Mouse (Mus musculus) heart, embryonic 11.5 days (tissue): ENCODE data around the gene Atf6b. TPM values are rescaled to one million over a fixed set of nuclear protein-coding genes. Genes with fewer than 3 reads are reported as not detected.

Source experiments
- ATAC-seq: fragments of 200-750 bp; cut with Nextera tagmentation; replicated peaks from 2 replicates; pipeline ENCODE4 v1.8.0; 2017; ENCODE audit warnings: moderate library complexity; ENCODE audit not compliant: insufficient number of reproducible peaks, low FRiP score, low TSS enrichment
- H3K27ac ChIP-seq: fragments of 300-500 bp; sonication (generic); 2 replicates; pipeline ENCODE4 v1.5.1; 2014; ENCODE audit warnings: mild to moderate bottlenecking, low read depth, low read length
- H3K27me3 ChIP-seq: fragments of 300-500 bp; sonication (generic); 2 replicates; pipeline ENCODE4 v1.6.1; 2014; ENCODE audit warnings: mild to moderate bottlenecking, low read length, mixed read lengths; ENCODE audit not compliant: control insufficient read depth, insufficient read depth
- H3K36me3 ChIP-seq: fragments of 300-500 bp; sonication (generic); 2 replicates; pipeline ENCODE4 v1.6.1; 2014; ENCODE audit warnings: mild to moderate bottlenecking, low read length, moderate library complexity, mixed read lengths; ENCODE audit not compliant: control insufficient read depth, insufficient read depth
- H3K4me1 ChIP-seq: fragments of 300-500 bp; sonication (generic); 2 replicates; pipeline ENCODE4 v1.6.1; 2014; ENCODE audit warnings: low read length; ENCODE audit not compliant: control insufficient read depth, insufficient read depth
- H3K4me2 ChIP-seq: fragments of 300-500 bp; sonication (generic); 2 replicates; pipeline ENCODE4 v1.6.1; 2014; ENCODE audit warnings: mild to moderate bottlenecking, moderate library complexity
- H3K4me3 ChIP-seq: fragments of 300-500 bp; sonication (generic); 2 replicates; pipeline ENCODE4 v1.5.1; 2014; ENCODE audit warnings: low read depth, low read length
- H3K9ac ChIP-seq: fragments of 300-500 bp; sonication (generic); 2 replicates; pipeline ENCODE4 v1.6.1; 2014; ENCODE audit warnings: mild to moderate bottlenecking, low read depth, low read length, moderate library complexity
- H3K9me3 ChIP-seq: fragments of 300-500 bp; sonication (generic); replicated peaks from 2 replicates; pipeline ENCODE4 v1.6.1; 2016; ENCODE audit warnings: low read length; ENCODE audit not compliant: control insufficient read depth
- WGBS: fragments of 180-500 bp; shearing (Covaris S2); extraction: QIAGEN DNeasy Blood & Tissue Kit; methylation state at CpG from one replicate; pipeline ENCODE4 v1.1.7; 2014; ENCODE audit not compliant: insufficient replicate concordance; 5-methylcytosine and 5-hydroxymethylcytosine counted together
- polyA plus RNA-seq: library from polyadenylated mRNA; unstranded; fragments of >200 nt; fragmentation: Nextera tagmentation; extraction: Ambion mirVana; gene quantifications from 2 replicates; pipeline ENCODE4 v1.2.1, GENCODE M21; 2014

Gene Atf6b
- polyA plus RNA-seq, 1 experiment from 2014 or later, result 41.0 TPM

DNA sequence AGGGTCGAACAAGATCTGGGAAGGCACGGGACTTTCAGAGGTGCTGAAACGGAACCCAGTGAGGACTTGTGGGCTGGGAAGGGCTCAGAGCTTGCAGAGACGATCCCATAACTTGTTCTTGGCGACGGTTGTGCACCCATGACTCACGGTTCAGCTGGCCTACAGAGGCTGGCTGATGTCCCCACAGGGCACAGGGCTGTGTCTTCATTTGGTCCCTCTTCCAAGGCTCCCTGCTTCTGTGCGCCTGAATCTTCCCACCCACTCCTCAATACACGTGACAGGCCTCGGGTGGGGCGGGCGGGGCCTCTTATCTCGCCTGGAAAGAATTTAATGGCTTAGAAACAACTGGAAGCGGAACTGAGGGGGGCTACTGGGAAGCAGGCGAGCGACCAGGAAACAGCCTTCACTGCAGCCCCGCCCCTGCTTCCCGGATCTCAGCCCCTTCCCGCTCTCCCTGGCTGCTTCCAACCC lies 14.2 kb downstream of the Atf6b start:
- Histone ChIP-seq H3K36me3 (no peaks in the 10 kb centered on the region), H3K4me3 (no peak overlapping the region), H3K9me3 (no peaks in the 10 kb centered on the region), H3K4me2 (peak overlapping the region; percentile 42), H3K4me1 (peaks cover 9% of the 10 kb centered on the region), H3K9ac (no peak overlapping the region), H3K27ac (no peak overlapping the region), H3K27me3 (peaks cover 35% of the 10 kb centered on the region)
- ATAC-seq, result no peak
- WGBS, result 6% methylated on average over 19 of the region's 19 CpGs

DNA sequence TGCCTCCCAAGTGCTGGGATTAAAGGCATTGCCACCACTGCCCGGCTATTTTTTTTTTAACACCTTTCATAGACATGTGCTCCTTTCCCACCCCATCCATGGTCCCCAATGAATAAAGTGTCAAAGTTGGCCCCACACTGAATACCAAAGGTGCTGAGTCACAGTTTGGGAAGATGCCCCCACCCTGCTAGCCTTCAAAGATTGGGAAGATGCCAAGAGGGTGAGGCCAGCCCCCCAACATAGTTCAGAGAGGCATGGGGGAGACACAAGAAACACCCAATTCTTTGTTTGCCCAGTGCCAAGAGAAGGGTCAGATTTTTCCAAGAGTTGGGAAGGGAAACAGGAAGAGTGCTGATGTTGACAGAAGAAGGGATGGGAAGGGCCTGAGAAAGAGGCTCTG lies 15.5 kb downstream of the Atf6b start:
- peaks cover 35% of the 10 kb centered on the region for H3K27me3 ChIP-seq
- peaks cover 9% of the 10 kb centered on the region for H3K4me1 ChIP-seq
- H3K4me3 ChIP-seq, result no peak overlapping the region
- 78% methylated on average over 1 of the region's 1 CpGs for WGBS
- H3K9me3 ChIP-seq, result no peaks in the 10 kb centered on the region
- no peak overlapping the region for H3K9ac ChIP-seq
- no peak for ATAC-seq
- H3K27ac ChIP-seq, result no peak overlapping the region
- no peak overlapping the region for H3K4me2 ChIP-seq
- no peaks in the 10 kb centered on the region for H3K36me3 ChIP-seq

DNA sequence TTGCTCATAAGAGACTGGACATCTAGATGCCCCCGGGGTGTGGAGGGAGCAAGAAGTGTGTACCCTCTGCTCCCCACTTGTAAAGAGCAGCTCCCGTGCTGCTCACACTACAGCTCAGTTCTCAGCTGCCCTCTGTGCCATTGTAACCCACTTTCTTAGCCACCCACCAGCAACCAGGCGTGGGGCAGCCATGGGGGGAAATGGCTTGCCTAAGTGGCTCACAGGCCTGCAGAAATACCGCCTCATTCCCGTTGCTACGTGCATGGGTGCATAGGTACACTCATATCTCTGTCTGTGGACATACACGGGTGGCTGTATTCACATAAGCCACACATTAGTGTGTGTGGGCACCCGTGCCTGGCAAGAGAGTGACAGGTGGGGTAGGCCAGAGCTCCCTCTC lies 16.0 kb downstream of the Atf6b start:
- Histone ChIP-seq H3K27me3 (peaks cover 39% of the 10 kb centered on the region), H3K27ac (no peak overlapping the region), H3K4me2 (no peak overlapping the region), H3K4me3 (no peak overlapping the region), H3K9me3 (no peaks in the 10 kb centered on the region), H3K4me1 (peaks cover 9% of the 10 kb centered on the region), H3K9ac (no peak overlapping the region), H3K36me3 (no peaks in the 10 kb centered on the region)
- ATAC-seq, result no peak
- WGBS, result 73% methylated on average over 8 of the region's 8 CpGs

DNA sequence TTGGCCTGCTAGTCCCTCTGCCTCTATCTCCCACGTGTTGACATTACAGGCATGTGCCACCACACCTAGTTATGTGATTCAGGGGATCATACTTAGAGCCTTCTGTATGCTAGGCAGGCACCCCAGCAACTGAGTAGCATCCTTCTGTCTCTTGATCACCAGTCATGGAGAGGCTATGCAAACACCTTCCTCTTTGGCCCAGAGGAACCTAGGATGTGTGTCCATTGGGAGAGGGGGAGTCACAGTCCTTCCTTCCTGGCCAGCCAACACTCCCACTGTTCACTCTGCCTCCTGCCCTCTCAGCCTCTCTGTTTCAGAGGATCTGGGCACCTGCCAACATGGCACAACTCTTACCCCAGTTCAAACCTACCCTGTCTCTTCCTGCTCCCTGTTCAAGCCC lies 16.6 kb downstream of the Atf6b start:
- Histone ChIP-seq H3K36me3 (no peaks in the 10 kb centered on the region), H3K9me3 (no peaks in the 10 kb centered on the region), H3K4me2 (no peak overlapping the region), H3K4me1 (peaks cover 9% of the 10 kb centered on the region), H3K27ac (no peak overlapping the region), H3K27me3 (peaks cover 34% of the 10 kb centered on the region), H3K4me3 (no peak overlapping the region), H3K9ac (no peak overlapping the region)
- WGBS, result 60% methylated on average over 1 of the region's 1 CpGs
- no peak for ATAC-seq

DNA sequence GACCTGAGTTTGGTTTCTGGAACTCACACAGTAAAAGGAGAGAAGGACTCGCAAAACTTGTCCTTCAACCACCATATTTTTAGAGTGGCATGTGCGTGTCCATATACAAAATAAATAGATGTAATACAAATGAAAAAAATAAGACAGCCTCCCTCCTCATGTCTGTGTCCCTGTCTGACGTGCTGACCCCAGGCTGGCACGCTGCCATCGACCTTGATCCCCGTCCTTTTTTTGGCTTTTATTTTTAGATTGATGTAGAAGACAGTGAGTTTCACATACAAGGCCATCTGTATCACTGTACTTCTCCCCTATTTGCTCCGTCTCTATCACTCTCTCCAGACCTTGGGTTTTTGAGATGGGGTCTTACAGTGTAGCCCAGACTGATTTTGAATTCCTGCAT lies 17.5 kb downstream of the Atf6b start:
- Histone ChIP-seq H3K27me3 (peaks cover 26% of the 10 kb centered on the region), H3K4me2 (no peak overlapping the region), H3K9ac (no peak overlapping the region), H3K36me3 (no peaks in the 10 kb centered on the region), H3K4me1 (peaks cover 6% of the 10 kb centered on the region), H3K27ac (no peak overlapping the region), H3K4me3 (no peak overlapping the region), H3K9me3 (no peaks in the 10 kb centered on the region)
- no peak for ATAC-seq
- 66% methylated on average over 7 of the region's 7 CpGs for WGBS

DNA sequence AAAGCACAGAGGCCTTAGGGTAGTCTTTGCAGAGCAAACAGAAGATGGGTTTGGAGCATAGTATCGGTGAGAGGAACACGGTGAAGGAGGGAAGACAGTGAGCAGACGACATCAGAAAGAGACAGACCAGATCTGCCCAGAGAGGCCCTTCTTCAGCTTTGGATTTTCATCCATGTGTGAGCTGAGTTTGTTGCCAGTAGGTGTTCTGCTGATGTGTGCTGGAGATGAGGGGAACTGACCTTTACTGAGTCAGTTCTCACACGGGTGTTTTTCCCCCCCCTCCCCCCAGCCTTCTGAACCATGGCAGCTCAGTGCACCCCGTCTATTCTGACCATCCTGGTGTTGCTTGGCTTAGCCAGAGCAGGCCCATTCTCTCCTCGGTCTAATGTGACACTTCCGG lies 23.3 kb downstream of the Atf6b start, which contains the start of gene Tnxb:
Tnxb (plus strand) TSS at position 301 of the 400 bp plus-strand sequence.
- 0 out of 2 replicates have a peak within 1 kb of the TSS, but pooled peaks have one; percentile 46 for H3K9ac ChIP-seq

DNA sequence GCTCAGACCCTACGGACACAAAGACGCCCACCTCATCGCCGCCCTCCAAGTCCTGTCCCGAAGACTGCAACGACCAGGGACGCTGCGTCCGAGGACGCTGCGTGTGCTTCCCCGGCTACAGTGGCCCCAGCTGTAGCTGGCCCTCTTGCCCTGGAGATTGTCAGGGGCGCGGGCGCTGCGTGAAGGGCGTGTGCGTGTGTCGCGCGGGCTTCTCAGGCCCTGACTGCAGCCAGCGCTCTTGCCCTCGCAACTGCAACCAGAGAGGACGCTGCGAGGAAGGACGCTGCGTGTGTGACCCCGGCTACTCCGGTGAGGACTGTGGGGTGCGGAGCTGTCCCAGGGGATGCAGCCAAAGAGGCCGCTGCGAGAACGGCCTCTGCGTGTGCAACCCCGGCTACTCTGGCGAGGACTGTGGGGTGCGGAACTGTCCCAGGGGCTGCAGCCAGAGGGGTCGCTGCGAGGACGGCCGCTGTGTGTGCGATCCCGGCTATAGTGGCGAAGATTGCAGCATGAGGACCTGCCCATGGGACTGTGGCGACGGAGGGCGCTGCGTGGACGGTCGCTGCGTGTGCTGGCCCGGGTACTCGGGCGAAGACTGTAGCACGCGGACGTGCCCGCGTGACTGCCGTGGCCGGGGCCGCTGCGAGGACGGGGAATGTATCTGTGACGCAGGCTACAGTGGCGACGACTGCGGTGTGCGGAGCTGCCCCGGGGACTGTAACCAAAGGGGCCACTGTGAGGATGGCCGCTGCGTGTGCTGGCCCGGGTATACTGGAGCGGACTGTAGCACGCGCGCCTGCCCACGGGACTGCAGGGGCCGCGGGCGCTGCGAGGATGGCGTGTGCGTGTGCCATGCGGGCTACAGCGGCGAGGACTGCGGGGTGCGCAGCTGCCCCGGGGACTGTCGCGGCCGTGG lies 24.5 kb downstream of the Atf6b start:
- H3K4me3 ChIP-seq, result peak overlapping the region; percentile 41
- H3K9me3 ChIP-seq, result no peaks in the 10 kb centered on the region
- 9% methylated on average over 93 of the region's 93 CpGs for WGBS
- H3K9ac ChIP-seq, result 0 out of 2 replicates have a peak overlapping the region, but pooled peaks have one; percentile 46
- H3K27ac ChIP-seq, result no peak overlapping the region
- H3K27me3 ChIP-seq, result peaks cover 58% of the 10 kb centered on the region
- no peaks in the 10 kb centered on the region for H3K36me3 ChIP-seq
- H3K4me2 ChIP-seq, result peak overlapping the region; percentile 74
- peaks cover 20% of the 10 kb centered on the region for H3K4me1 ChIP-seq
- ATAC-seq, result no peak

More for the DNA sequence above, 23.3 kb downstream of the Atf6b start, which contains the start of gene Tnxb:
- Histone ChIP-seq H3K4me3 (peak within 1 kb of the TSS; percentile 41), H3K27ac (no peak within 1 kb of the TSS), H3K4me2 (peak within 1 kb of the TSS; percentile 74), H3K4me1 (peaks cover 12% of the 10 kb centered on the region), H3K27me3 (peaks cover 62% of the 10 kb centered on the region), H3K36me3 (no peaks in the 10 kb centered on the region), H3K9me3 (no peaks in the 10 kb centered on the region)
- WGBS, result 53% methylated on average over 7 of the region's 7 CpGs
- no peak for ATAC-seq

DNA sequence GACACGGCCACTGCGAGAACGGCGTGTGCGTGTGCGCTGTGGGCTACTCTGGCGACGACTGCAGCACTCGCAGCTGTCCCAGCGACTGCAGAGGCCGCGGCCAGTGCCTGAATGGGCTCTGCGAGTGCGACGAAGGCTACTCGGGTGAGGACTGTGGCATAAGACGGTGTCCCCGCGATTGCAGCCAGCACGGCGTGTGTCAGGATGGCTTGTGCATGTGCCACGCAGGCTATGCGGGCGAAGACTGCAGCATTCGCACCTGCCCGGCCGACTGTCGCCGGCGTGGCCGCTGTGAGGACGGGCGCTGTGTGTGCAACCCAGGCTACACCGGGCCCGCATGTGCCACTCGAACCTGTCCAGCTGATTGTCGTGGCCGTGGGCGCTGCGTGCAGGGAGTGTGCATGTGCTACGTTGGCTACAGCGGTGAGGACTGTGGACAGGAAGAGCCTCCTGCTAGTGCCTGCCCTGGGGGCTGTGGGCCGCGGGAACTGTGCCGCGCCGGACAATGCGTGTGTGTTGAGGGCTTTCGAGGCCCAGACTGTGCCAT lies 25.4 kb downstream of the Atf6b start:
- no peaks in the 10 kb centered on the region for H3K9me3 ChIP-seq
- peak overlapping the region; percentile 41 for H3K4me3 ChIP-seq
- H3K27ac ChIP-seq, result no peak overlapping the region
- 28% methylated on average over 49 of the region's 49 CpGs for WGBS
- H3K4me2 ChIP-seq, result peak overlapping the region; percentile 74
- no peaks in the 10 kb centered on the region for H3K36me3 ChIP-seq
- peaks cover 58% of the 10 kb centered on the region for H3K27me3 ChIP-seq
- no peak for ATAC-seq
- 0 out of 2 replicates have a peak overlapping the region, but pooled peaks have one; percentile 46 for H3K9ac ChIP-seq
- H3K4me1 ChIP-seq, result peaks cover 20% of the 10 kb centered on the region
